Mouse (Mus musculus) CD4-positive helper T cell, adult 2 months (primary cell): ENCODE data around the gene Gm15293.
"Not testable (repeated sequence)": the region's sequence is repeated elsewhere in the genome, so short reads cannot be mapped to it uniquely, and the experiment has no call there.

Experiments used
- DNase-seq: peaks from one replicate; pipeline ENCODE4 v3.0.0-alpha.2; 2012; ENCODE audit warnings: low read depth, missing footprints, low spot score

Gene Gm15293

DNA sequence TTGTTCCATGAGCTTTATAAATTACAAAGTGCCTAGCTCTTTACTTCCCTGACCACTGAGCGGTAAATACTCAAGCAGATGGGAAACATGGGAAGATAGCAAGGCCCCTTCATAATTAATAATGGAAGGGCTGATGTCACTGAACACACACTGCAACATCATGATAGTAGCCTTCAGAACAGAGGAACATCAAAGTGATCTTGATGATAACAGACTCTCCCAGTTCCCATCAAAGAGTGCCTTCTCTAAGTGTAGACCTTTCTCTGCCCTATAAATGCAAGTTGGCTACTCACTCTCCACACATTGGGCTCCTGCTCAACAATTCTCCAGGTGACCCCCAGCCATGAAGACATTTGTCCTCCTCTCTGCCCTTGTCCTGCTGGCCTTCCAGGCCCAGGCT lies at the start of gene Gm15293:
Gm15293 (plus strand) TSS at position 301 of the 400 bp plus-strand sequence.
- not testable (repeated sequence) for DNase-seq

DNA sequence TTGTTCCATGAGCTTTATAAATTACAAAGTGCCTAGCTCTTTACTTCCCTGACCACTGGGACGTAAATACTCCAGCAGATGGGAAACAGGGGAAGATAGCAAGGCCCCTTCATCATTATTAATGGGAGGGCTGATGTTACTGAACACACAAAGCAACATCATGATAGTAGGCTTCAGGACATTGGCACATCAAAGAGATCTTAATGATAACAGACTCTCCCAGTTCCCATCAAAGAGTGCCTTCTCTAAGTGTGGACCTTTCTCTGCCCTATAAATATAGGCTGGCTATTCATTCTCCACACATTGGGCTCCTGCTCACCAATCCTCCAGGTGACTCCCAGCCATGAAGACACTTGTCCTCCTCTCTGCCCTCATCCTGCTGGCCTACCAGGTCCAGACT lies 39.4 kb upstream of the Gm15293 start, which contains the start of gene Defa22:
Defa22 (plus strand) TSS at position 301 of the 400 bp plus-strand sequence.
- not testable (repeated sequence) for DNase-seq

DNA sequence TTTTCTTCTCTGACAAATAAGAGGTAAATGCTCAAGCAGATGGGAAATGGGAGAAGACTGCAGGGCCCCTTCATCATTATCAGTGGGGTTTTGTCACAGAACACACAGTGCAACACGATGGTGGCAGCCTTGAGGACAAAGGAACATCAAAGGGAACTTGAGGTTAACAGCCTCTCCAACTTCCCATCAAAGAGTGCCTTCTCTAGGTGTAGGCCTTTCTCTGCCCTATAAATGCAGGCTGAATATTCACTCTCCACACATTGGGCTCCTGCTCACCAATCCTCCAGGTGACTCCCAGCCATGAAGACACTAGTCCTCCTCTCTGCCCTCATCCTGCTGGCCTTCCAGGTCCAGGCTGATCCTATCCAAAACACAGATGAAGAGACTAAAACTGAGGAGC lies 10.0 kb upstream of the Gm15293 start, which contains the start of gene Defa31:
Defa31 (plus strand) TSS at position 301 of the 400 bp plus-strand sequence.
- not testable (repeated sequence) for DNase-seq
